Mouse (Mus musculus) neural tube, embryonic 15.5 days (tissue): Measurements from ENCODE around the gene Enpp6. TPM values are rescaled to one million over a fixed set of nuclear protein-coding genes. Genes with fewer than 3 reads are reported as not detected.

ENCODE experiments used
- ATAC-seq: fragments of 200-750 bp; cut with Nextera tagmentation; 2 replicates; pipeline ENCODE4 v1.8.0; 2017; ENCODE audit warnings: mild to moderate bottlenecking, moderate TSS enrichment, moderate library complexity; ENCODE audit not compliant: low FRiP score
- H3K27ac ChIP-seq: fragments of 300-500 bp; sonication (generic); replicated peaks from 2 replicates; pipeline ENCODE4 v1.5.1; 2015; ENCODE audit warnings: mild to moderate bottlenecking, inconsistent platforms
- H3K27me3 ChIP-seq: fragments of 300-500 bp; sonication (generic); replicated peaks from 2 replicates; pipeline ENCODE4 v1.6.1; 2015; ENCODE audit warnings: inconsistent platforms
- H3K36me3 ChIP-seq: fragments of 300-500 bp; sonication (generic); 2 replicates; pipeline ENCODE4 v1.6.1; 2015; ENCODE audit warnings: inconsistent platforms
- H3K4me1 ChIP-seq: fragments of 300-500 bp; sonication (generic); 2 replicates; pipeline ENCODE4 v1.6.1; 2015; ENCODE audit warnings: inconsistent platforms
- H3K4me2 ChIP-seq: fragments of 300-500 bp; sonication (generic); 2 replicates; pipeline ENCODE4 v1.6.1; 2015; ENCODE audit warnings: inconsistent platforms, mild to moderate bottlenecking, moderate library complexity
- H3K4me3 ChIP-seq: fragments of 300-500 bp; sonication (generic); replicated peaks from 2 replicates; pipeline ENCODE4 v1.5.1; 2015; ENCODE audit warnings: mild to moderate bottlenecking, inconsistent platforms
- H3K9ac ChIP-seq: fragments of 300-500 bp; sonication (generic); replicated peaks from 2 replicates; pipeline ENCODE4 v1.6.1; 2015; ENCODE audit warnings: mild to moderate bottlenecking, inconsistent platforms
- H3K9me3 ChIP-seq: fragments of 300-500 bp; sonication (generic); replicated peaks from 2 replicates; pipeline ENCODE4 v1.6.1; 2016; ENCODE audit warnings: inconsistent platforms
- WGBS: fragments of 180-500 bp; shearing (Covaris S2); methylation state at CpG from one replicate; pipeline ENCODE4 v1.1.7; 2015; ENCODE audit warnings: mixed read lengths; 5-methylcytosine and 5-hydroxymethylcytosine counted together
- polyA plus RNA-seq: library from polyadenylated mRNA; unstranded; fragments of >200 nt; fragmentation: Nextera tagmentation; extraction: Ambion mirVana; gene quantifications from 2 replicates; pipeline ENCODE4 v1.2.1, GENCODE M21; 2015

The Enpp6 gene
- polyA plus RNA-seq, 1 experiment from 2014 or later: 1.5 TPM

DNA sequence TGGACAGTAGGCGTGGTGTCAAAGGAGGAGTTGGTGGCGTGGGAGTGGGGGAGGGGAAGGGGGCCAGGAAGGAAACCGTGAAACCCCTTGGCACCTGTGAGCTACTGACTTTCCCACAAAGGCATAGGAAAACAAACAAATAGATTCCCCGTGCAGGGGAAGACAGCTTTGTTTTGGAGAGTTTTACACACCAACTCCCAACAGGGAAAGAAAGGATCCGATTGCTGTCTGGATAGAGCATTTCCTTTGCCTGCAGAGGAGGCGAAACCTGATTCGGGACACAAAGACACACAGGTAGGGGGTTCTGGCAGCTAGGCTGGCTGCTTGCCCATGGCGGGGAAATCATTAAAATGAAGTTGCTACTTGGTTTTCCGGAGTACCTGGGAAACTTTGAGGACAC lies 148.9 kb downstream of the Enpp6 start:
- Histone ChIP-seq H3K9ac (no peak overlapping the region), H3K4me2 (peak overlapping the region; percentile 22; the same call in 1 of the 2 replicates), H3K27me3 (no peaks in the 10 kb centered on the region), H3K9me3 (no peaks in the 10 kb centered on the region), H3K4me3 (no peak overlapping the region), H3K4me1 (peaks cover 8% of the 10 kb centered on the region; the same call in 1 of the 2 replicates), H3K36me3 (no peaks in the 10 kb centered on the region), H3K27ac (no peak overlapping the region)
- ATAC-seq: no peak
- 15% methylated on average over 9 of the region's 9 CpGs for WGBS

DNA sequence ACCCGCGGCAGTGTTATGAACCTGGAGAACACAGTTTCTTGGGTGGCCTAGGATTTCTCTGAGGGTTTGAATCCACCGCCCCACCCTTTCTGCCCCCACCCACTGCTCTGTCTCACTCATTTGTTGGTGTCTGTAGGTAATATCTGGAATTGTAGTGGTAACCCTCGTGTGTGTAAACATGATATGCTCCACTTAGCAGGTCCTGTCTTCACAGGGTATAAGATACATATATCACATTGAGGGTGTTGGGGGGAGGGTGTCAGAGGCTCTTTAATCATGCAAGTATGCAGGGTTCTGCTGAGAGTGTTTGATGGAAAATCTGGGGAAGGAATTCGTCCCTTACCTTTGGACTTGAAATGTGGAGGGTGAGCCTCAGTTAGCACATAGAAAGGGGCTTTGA lies 149.4 kb downstream of the Enpp6 start:
- no peak overlapping the region for H3K9ac ChIP-seq
- H3K4me2 ChIP-seq: peak overlapping the region; percentile 22; the same call in 1 of the 2 replicates
- H3K27ac ChIP-seq: no peak overlapping the region
- H3K9me3 ChIP-seq: no peaks in the 10 kb centered on the region
- no peaks in the 10 kb centered on the region for H3K27me3 ChIP-seq
- 47% methylated on average over 5 of the region's 5 CpGs for WGBS
- peaks cover 8% of the 10 kb centered on the region; the same call in 1 of the 2 replicates for H3K4me1 ChIP-seq
- ATAC-seq: no peak
- no peak overlapping the region for H3K4me3 ChIP-seq
- no peaks in the 10 kb centered on the region for H3K36me3 ChIP-seq

DNA sequence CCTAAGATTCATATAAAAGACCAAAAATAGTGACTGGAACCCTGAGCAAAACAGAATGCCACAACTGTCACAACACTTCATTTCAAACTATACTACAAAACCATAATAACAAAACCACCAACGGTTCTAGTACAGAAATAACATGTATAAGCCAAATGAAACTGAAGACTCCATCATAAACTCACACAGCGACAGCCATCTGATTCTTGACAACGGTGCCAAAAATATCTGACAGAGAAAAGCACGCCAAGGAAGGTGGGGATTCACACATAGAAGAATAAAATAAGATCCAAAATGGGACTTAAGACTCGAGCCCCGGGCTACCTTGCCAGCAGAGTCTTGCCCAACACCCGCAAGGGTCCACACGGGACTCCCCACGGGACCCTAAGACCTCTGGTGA lies 158.6 kb downstream of the Enpp6 start:
- Histone ChIP-seq H3K27ac (no peak overlapping the region), H3K9me3 (no peaks in the 10 kb centered on the region), H3K27me3 (no peaks in the 10 kb centered on the region), H3K4me2 (no peak overlapping the region), H3K4me1 (no peaks in the 10 kb centered on the region), H3K9ac (no peak overlapping the region), H3K36me3 (peaks cover 9% of the 10 kb centered on the region), H3K4me3 (no peak overlapping the region)
- WGBS: 96% methylated on average over 9 of the region's 9 CpGs
- no peak for ATAC-seq

Other genes with a start within 250 kb of the Enpp6 start
- 10.2 and 18.6 TPM in 2 replicates for gene Irf2, start 247.2 kb upstream of the Enpp6 start, polyA plus RNA-seq